Mouse (Mus musculus): ENCODE measurements around the gene Aff3. TPM values are rescaled to one million over a fixed set of nuclear protein-coding genes. Genes with fewer than 3 reads are reported as not detected.

The Aff3 gene
- polyA plus RNA-seq (2017; shearing (Covaris generic)) = 8.2 TPM

GRCm38 (mm10) chr1:38664777-38665176 lies at the start of gene Aff3:
Aff3 (minus strand) TSS chr1:38664955.

DNA sequence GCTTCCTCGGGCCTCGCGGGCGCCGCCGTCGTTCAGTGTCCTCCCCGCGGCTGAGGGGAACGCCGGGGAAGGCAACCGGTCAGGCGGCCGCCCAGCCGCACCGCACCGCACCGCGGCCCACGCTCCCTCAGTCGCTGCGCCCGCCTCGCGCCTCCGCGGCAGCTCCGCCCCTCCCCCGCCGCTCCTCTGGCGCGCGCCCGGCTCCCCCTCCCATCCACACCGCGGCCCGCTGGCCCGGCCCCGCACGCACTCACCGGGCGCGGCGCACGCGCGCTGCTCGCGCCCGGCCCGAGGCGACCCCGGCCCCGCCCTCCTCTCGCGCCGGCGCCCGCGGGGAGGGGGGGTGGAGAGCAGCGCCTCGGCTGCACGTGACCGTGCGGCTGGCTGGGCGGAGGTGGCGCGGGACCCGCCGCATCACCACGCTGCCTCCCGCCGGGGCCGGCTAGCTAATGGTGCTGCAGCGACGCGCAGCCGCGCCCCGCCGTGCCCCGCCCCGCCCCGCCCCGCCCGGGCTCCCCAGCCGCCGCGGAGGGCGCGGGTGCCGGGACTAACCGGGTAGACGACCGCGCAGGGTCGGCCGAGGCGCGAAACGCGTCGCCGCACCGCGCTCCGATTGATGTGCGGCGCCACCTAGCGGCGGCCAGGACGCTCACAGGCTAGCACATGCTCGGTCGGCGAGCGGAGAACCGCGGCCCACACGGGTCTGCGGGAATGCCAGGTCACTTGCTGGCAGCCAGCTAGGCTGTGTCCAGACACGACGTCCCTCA lies 535.1 kb downstream of the Aff3 start, which contains the start of gene Rev1:
Gene Rev1, minus strand, starts transcription at position 301 of the 767 bp plus-strand sequence.

Other genes starting within 250 kb of the Aff3 start
- gene Lonrf2, start 171.8 kb upstream of the Aff3 start, polyA plus RNA-seq (2017; shearing (Covaris generic)) = not detected
- 29.8 TPM for gene Chst10, start 233.2 kb upstream of the Aff3 start, polyA plus RNA-seq (2017; shearing (Covaris generic))